Mouse (Mus musculus): ENCODE results near the gene Endod1.

DNA sequence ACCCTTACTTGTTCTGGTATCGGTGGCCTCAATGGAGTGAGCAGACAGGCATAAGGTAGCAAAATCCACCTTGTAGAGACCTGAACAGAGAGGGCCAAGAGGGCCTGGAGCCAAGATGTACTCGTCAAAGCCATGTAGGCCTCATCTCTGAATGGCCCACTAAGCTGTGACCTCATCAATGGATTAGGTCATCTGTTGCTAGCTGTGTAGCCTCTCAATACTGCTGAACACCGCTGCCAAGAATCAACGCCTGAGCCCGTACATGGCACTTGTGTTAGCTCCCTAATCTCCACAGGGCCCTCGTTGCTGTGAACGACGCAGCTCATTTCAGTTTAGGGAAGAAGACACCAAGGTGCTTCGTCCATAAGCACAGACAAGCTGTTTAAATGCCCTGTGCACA, 10.0 kb upstream of the Endod1 start:
- TF ChIP-seq POLR2A (IDR thresholded peaks at IDR 0.05; ENCODE audit: control insufficient read depth, extremely low read depth, insufficient read depth, low read length, poor library complexity), result no peak
- TF ChIP-seq CTCF (IDR thresholded peaks at IDR 0.05; ENCODE audit: borderline replicate concordance, control insufficient read depth, extremely low read depth, insufficient read depth, low read length, poor library complexity), result no peak
